Mouse (Mus musculus) myocyte (in vitro differentiated cells): ENCODE results near the gene Krt1. TPM values are rescaled to one million over a fixed set of nuclear protein-coding genes. Genes with fewer than 3 reads are reported as not detected.

ENCODE experiments used
- H3K27me3 ChIP-seq: one replicate; pipeline ENCODE4 v1.6.1; 2011; ENCODE audit not compliant: control insufficient read depth, insufficient read depth, insufficient read length
- H3K36me3 ChIP-seq: one replicate; pipeline ENCODE4 v1.6.1; 2011; ENCODE audit not compliant: control insufficient read depth, insufficient read depth
- H3K4me2 ChIP-seq: one replicate; pipeline ENCODE4 v1.6.1; 2011; ENCODE audit warnings: low read depth, control low read depth
- H3K4me3 ChIP-seq: one replicate; pipeline ENCODE4 v1.5.1; 2011; ENCODE audit warnings: mild to moderate bottlenecking, control low read depth, moderate library complexity
- H3K79me2 ChIP-seq: one replicate; pipeline ENCODE4 v1.6.1; 2011; ENCODE audit not compliant: control insufficient read depth, insufficient read depth
- H3ac ChIP-seq: one replicate; pipeline ENCODE4 v1.6.1; 2011; ENCODE audit not compliant: control insufficient read depth, insufficient read length
- CEBPB ChIP-seq: IDR thresholded peaks from 2 replicates; pipeline ENCODE4 v1.6.1; 2011; ENCODE audit warnings: mild to moderate bottlenecking, moderate library complexity; ENCODE audit not compliant: poor library complexity, insufficient read depth, severe bottlenecking
- E2F4 ChIP-seq: IDR thresholded peaks from one replicate; pipeline ENCODE4 v1.6.1; 2011; ENCODE audit warnings: mild to moderate bottlenecking, control low read depth, moderate library complexity; ENCODE audit not compliant: insufficient read depth
- MAX ChIP-seq: IDR thresholded peaks from one replicate; pipeline ENCODE4 v1.6.1; 2011; ENCODE audit warnings: low read depth, mild to moderate bottlenecking, control low read depth
- MYOD1 ChIP-seq, 3 experiments: IDR thresholded peaks; one replicate each; pipeline ENCODE4 v1.6.1; 2011; ENCODE audit warnings: control low read depth in 2 of 3, low read depth in 2 of 3, mild to moderate bottlenecking in 2 of 3, moderate library complexity in 1 of 3; ENCODE audit not compliant: insufficient read length in 2 of 3, control insufficient read depth in 1 of 3
- MYOG ChIP-seq, 3 experiments: IDR thresholded peaks; one replicate each; pipeline ENCODE4 v1.6.1; 2011; ENCODE audit warnings: control low read depth in 2 of 3, low read depth in 2 of 3, mild to moderate bottlenecking in 2 of 3; ENCODE audit not compliant: insufficient read length in 2 of 3, control insufficient read depth in 1 of 3, insufficient read depth in 1 of 3
- POLR2A ChIP-seq: IDR thresholded peaks from one replicate; pipeline ENCODE4 v1.6.1; 2011; ENCODE audit warnings: low read depth, mild to moderate bottlenecking, control low read depth, moderate library complexity; ENCODE audit not compliant: insufficient read length
- POLR2AphosphoS2 ChIP-seq: IDR thresholded peaks from one replicate; pipeline ENCODE4 v1.6.1; 2011; ENCODE audit warnings: low read depth, control low read depth; ENCODE audit not compliant: insufficient read length
- REST ChIP-seq: IDR thresholded peaks from one replicate; pipeline ENCODE4 v1.6.1; 2011; ENCODE audit warnings: mild to moderate bottlenecking, control low read depth, moderate library complexity; ENCODE audit not compliant: insufficient read depth, insufficient read length
- SRF ChIP-seq: IDR thresholded peaks from one replicate; pipeline ENCODE4 v1.6.1; 2011; ENCODE audit warnings: low read depth; ENCODE audit not compliant: control insufficient read depth, insufficient read length
- TCF12 ChIP-seq: IDR thresholded peaks from one replicate; pipeline ENCODE4 v1.6.1; 2011; ENCODE audit warnings: mild to moderate bottlenecking, control low read depth; ENCODE audit not compliant: poor library complexity, insufficient read depth, severe bottlenecking
- TCF3 ChIP-seq: IDR thresholded peaks from one replicate; pipeline ENCODE4 v1.6.1; 2011; ENCODE audit warnings: low read depth, control low read depth; ENCODE audit not compliant: insufficient read length
- USF1 ChIP-seq: IDR thresholded peaks from one replicate; pipeline ENCODE4 v1.6.1; 2011; ENCODE audit warnings: low read depth, mild to moderate bottlenecking, control low read depth, moderate library complexity
- polyA plus RNA-seq: library from polyadenylated mRNA; unstranded; fragments of >200 nt; fragmentation: generic; extraction: Trizol; gene quantifications from one replicate; pipeline ENCODE4 v1.2.1, GENCODE M21; 2012; ENCODE audit warnings: missing spikeins

Gene Krt1
- polyA plus RNA-seq, 1 experiment, result not detected

DNA sequence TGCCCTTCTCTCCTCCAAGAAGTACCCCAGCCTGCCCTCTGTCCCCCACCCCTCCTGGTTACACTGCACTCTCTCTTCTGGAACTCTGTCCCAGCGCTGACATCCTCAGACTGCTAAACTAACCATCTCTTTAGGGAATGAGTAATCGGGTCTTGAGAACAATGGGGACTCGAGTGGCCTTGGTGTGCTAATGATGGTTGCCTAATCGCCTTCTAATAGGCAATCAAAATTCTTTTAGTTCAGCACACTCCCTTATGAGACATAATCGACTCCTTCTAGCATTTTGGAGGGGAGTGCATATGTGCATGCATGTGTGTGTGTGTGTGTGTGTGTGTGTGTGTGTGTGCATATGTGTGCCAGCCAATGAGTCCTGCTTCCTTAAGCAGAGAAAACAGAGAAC lies 2.0 kb upstream of the Krt1 start:
- TF ChIP-seq MAX (no peak), POLR2A (no peak)
- H3K4me3 ChIP-seq, result no peak overlapping the region
- no peaks in the 10 kb centered on the region for H3K79me2 ChIP-seq
- no peaks in the 10 kb centered on the region for H3K36me3 ChIP-seq
- peaks cover 73% of the 10 kb centered on the region for H3K27me3 ChIP-seq
- H3K4me2 ChIP-seq, result no peak overlapping the region
- H3ac ChIP-seq, result no peak overlapping the region

DNA sequence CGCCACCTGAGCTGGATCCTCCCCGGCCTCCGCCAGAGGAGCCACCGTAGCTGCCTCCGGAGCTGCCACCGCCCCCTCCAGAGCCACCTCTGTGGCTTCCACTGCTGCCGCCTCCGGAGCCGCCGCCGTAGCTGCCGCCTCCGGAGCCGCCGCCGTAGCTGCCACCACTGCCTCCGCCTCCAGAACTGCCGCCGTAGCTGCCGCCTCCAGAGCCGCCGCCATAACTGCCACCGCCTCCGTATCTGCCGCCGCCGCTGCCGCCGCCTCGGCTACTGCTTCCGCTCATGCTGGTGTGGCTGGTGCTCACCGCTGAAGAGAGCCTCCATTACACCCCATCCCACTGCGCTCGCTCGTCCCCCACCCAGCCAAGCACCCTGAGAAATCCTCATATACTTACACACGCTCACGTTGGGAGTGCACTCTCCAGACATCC lies 4.6 kb downstream of the Krt1 start:
- Histone ChIP-seq H3K4me3 (no peak overlapping the region), H3ac (no peak overlapping the region), H3K4me2 (no peak overlapping the region), H3K79me2 (no peaks in the 10 kb centered on the region), H3K27me3 (peaks cover 77% of the 10 kb centered on the region), H3K36me3 (no peaks in the 10 kb centered on the region)
- TF ChIP-seq REST (no peak), E2F4 (no peak), POLR2AphosphoS2 (no peak), MYOG (IDR thresholded peaks at IDR 0.05; ENCODE audit: control insufficient read depth in 1 of 3, insufficient read depth in 1 of 3, insufficient read length in 2 of 3, low read depth in 2 of 3) (no peak), MAX (no peak), USF1 (no peak), TCF12 (no peak), CEBPB (no peak), MYOD1 (IDR thresholded peaks at IDR 0.05; ENCODE audit: control insufficient read depth in 1 of 3, insufficient read length in 2 of 3, low read depth in 2 of 3) (no peak), POLR2A (no peak), TCF3 (no peak), SRF (no peak)

DNA sequence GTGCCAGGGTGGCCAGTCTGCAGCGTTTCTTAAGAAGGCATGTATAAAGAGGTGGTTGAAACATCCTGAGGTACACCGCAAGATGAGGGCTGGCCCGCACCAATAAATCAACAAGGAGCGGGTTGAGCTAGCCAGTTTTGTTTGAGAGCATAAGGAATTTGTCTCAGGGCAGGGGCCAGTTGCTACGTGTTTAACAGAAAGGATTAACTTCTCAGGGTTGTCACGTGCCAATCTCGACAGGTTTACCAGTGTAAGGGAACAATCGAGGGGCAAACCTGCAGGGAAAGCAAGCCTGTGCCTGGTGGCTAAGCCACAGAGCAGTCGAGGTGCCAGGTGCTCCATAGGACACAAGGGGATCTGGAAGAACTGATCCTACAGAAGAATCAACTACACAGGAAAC lies 7.4 kb downstream of the Krt1 start:
- TF ChIP-seq MAX (no peak), SRF (no peak), CEBPB (no peak), E2F4 (no peak), TCF3 (no peak), MYOD1 (IDR thresholded peaks at IDR 0.05; ENCODE audit: control insufficient read depth in 1 of 3, insufficient read length in 2 of 3, low read depth in 2 of 3) (no peak)

DNA sequence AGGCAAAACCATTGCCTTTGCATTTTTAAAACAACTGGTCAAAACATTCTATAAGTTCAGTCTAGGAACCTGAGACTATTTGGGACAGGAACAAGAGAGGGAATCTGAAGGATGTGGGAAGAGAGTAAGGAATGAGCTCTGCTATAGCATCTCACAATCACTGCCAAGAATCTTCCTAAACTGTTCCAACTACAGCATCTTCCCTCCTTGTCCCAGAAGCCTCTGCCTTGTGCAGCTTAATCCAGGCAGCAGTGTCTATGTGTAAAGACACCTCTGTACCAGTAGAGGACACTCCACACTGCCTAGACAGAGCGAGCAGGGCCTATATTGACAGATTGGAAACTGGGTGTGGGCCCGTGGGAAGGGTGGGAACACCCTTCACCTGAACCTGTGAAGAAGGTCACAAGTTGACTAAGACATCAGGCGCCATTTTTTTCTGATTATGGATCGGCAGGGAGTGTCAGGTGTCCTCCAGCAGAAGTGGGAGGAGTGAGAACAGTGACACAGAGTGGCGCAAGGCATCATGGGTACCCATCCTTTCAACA lies 15.7 kb downstream of the Krt1 start:
- peaks cover 74% of the 10 kb centered on the region for H3K27me3 ChIP-seq
- no peak for TF ChIP-seq CEBPB
- no peak for TF ChIP-seq POLR2A
- no peak for TF ChIP-seq REST
- no peak for TF ChIP-seq USF1
- no peak for TF ChIP-seq MAX
- TF ChIP-seq MYOG (IDR thresholded peaks at IDR 0.05; ENCODE audit: control insufficient read depth in 1 of 3, insufficient read depth in 1 of 3, insufficient read length in 2 of 3, low read depth in 2 of 3), result no peak
- no peak for TF ChIP-seq SRF
- no peak for TF ChIP-seq TCF3
- no peak for TF ChIP-seq MYOD1 (IDR thresholded peaks at IDR 0.05; ENCODE audit: control insufficient read depth in 1 of 3, insufficient read length in 2 of 3, low read depth in 2 of 3)
- no peak for TF ChIP-seq POLR2AphosphoS2
- no peak for TF ChIP-seq E2F4
- no peak for TF ChIP-seq TCF12
- H3K36me3 ChIP-seq, result no peaks in the 10 kb centered on the region
- H3ac ChIP-seq, result no peak overlapping the region
- H3K4me2 ChIP-seq, result no peak overlapping the region
- no peaks in the 10 kb centered on the region for H3K79me2 ChIP-seq
- H3K4me3 ChIP-seq, result no peak overlapping the region

More for the DNA sequence above, 7.4 kb downstream of the Krt1 start:
- Histone ChIP-seq H3K36me3 (no peaks in the 10 kb centered on the region), H3K27me3 (peaks cover 82% of the 10 kb centered on the region), H3K4me2 (no peak overlapping the region), H3ac (no peak overlapping the region), H3K79me2 (no peaks in the 10 kb centered on the region), H3K4me3 (no peak overlapping the region)

DNA sequence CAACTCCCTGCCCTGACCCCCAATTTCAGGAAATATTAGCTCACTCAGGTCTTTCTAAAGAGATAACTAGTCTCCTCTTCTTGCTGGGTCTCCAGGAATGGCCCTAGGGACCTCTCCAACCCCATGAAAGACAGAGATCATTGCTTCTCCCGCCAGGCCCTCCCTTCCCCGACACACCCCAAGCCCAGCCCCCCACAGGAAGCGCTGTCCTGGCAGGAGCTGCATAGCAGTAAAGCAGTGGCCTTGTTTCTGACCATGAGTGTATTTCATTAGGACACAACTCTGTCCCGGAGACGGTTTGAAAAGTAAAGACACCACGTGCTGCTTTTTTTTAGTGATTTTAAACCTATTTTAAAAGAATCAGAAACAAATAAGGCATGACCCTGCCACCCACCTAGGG lies 17.5 kb downstream of the Krt1 start:
- TF ChIP-seq REST (no peak), USF1 (no peak), E2F4 (no peak), TCF3 (no peak), POLR2A (no peak), TCF12 (no peak), MYOD1 (IDR thresholded peaks at IDR 0.05; ENCODE audit: control insufficient read depth in 1 of 3, insufficient read length in 2 of 3, low read depth in 2 of 3) (no peak), MYOG (IDR thresholded peaks at IDR 0.05; ENCODE audit: control insufficient read depth in 1 of 3, insufficient read depth in 1 of 3, insufficient read length in 2 of 3, low read depth in 2 of 3) (no peak), POLR2AphosphoS2 (no peak), MAX (no peak), CEBPB (no peak), SRF (no peak)
- no peak overlapping the region for H3ac ChIP-seq
- H3K79me2 ChIP-seq, result no peaks in the 10 kb centered on the region
- H3K27me3 ChIP-seq, result peaks cover 58% of the 10 kb centered on the region
- H3K4me2 ChIP-seq, result no peak overlapping the region
- H3K4me3 ChIP-seq, result no peak overlapping the region
- H3K36me3 ChIP-seq, result no peaks in the 10 kb centered on the region
